Mouse (Mus musculus): ENCODE data around the gene Slc15a3. TPM values are rescaled to one million over a fixed set of nuclear protein-coding genes. Genes with fewer than 3 reads are reported as not detected.

Gene Slc15a3
- total RNA-seq, 1 experiment = 2.2 TPM

- no peak for TF ChIP-seq CHD2 (IDR thresholded peaks at IDR 0.05; ENCODE audit: low read depth, low read length)
- no peak for TF ChIP-seq ZC3H11A (IDR thresholded peaks at IDR 0.05; ENCODE audit: borderline replicate concordance, low read depth, low read length)
- no peak for TF ChIP-seq ZNF384 (IDR thresholded peaks at IDR 0.05; ENCODE audit: low read depth, low read length)
- no peak for TF ChIP-seq HCFC1 (IDR thresholded peaks at IDR 0.05; ENCODE audit: borderline replicate concordance, insufficient read depth, low read length)
- no peak for TF ChIP-seq MAFK (IDR thresholded peaks at IDR 0.05; ENCODE audit: insufficient read depth, low read depth, low read length)
- Histone ChIP-seq H3K4me1 (ENCODE audit: control insufficient read depth in 2 of 2, insufficient read depth in 2 of 2, low read length in 2 of 2, poor library complexity in 1 of 2) (peaks cover 2 to 4% of the 10 kb centered on the region in 2 experiments; a peak in 2 of 4 replicates), H3K4me3 (ENCODE audit: insufficient read depth in 1 of 2, low read depth in 1 of 2, low read length in 2 of 2, poor library complexity in 1 of 2, severe bottlenecking in 1 of 2) (no peak overlapping the region), H3K36me3 (ENCODE audit: control insufficient read depth, insufficient read depth, low read length, poor library complexity, severe bottlenecking) (peaks cover 64% of the 10 kb centered on the region), H3K9me3 (ENCODE audit: control insufficient read depth, insufficient read depth, low read depth, low read length) (no peaks in the 10 kb centered on the region), H3K9ac (ENCODE audit: insufficient read depth, low read depth, low read length, poor library complexity, severe bottlenecking) (no peak overlapping the region), H3K27ac (ENCODE audit: insufficient read depth, low read depth, low read length, poor library complexity, severe bottlenecking) (no peak overlapping the region)
- in situ Hi-C loops (cut with MboI; ENCODE audit: low sequenced_read_pairs in 2 of 2, unreplicated experiment in 2 of 2) = no loop called here
- DNase-seq (ENCODE audit: low read depth, low spot score) = no peak
Measured at GRCm38 (mm10) chr19:10900315-10900714, 60.8 kb downstream of the Slc15a3 start.

- no peak overlapping the region for H3K4me3 ChIP-seq (ENCODE audit: insufficient read depth in 1 of 2, low read depth in 1 of 2, low read length in 2 of 2, poor library complexity in 1 of 2, severe bottlenecking in 1 of 2)
- H3K9ac ChIP-seq (ENCODE audit: insufficient read depth, low read depth, low read length, poor library complexity, severe bottlenecking) = no peak overlapping the region
- H3K9me3 ChIP-seq (ENCODE audit: control insufficient read depth, insufficient read depth, low read depth, low read length) = no peaks in the 10 kb centered on the region
- in situ Hi-C loops (cut with MboI; ENCODE audit: low sequenced_read_pairs in 2 of 2, unreplicated experiment in 2 of 2) = no loop called here
- TF ChIP-seq CHD2 (IDR thresholded peaks at IDR 0.05; ENCODE audit: low read depth, low read length) (no peak), ZC3H11A (IDR thresholded peaks at IDR 0.05; ENCODE audit: borderline replicate concordance, low read depth, low read length) (no peak), HCFC1 (IDR thresholded peaks at IDR 0.05; ENCODE audit: borderline replicate concordance, insufficient read depth, low read length) (no peak)
- H3K4me1 ChIP-seq (ENCODE audit: control insufficient read depth in 2 of 2, insufficient read depth in 2 of 2, low read length in 2 of 2, poor library complexity in 1 of 2) = peaks cover 2 to 4% of the 10 kb centered on the region in 2 experiments; a peak in 2 of 4 replicates
- no peak overlapping the region for H3K27ac ChIP-seq (ENCODE audit: insufficient read depth, low read depth, low read length, poor library complexity, severe bottlenecking)
- no peak for DNase-seq (ENCODE audit: low read depth, low spot score)
- peaks cover 71% of the 10 kb centered on the region for H3K36me3 ChIP-seq (ENCODE audit: control insufficient read depth, insufficient read depth, low read length, poor library complexity, severe bottlenecking)
Measured at GRCm38 (mm10) chr19:10901046-10901445, 61.5 kb downstream of the Slc15a3 start.

- H3K4me1 ChIP-seq (ENCODE audit: control insufficient read depth in 2 of 2, insufficient read depth in 2 of 2, low read length in 2 of 2, poor library complexity in 1 of 2) = no peaks in the 10 kb centered on the region
- no peak for TF ChIP-seq MAFK (IDR thresholded peaks at IDR 0.05; ENCODE audit: insufficient read depth, low read depth, low read length)
- no peak for TF ChIP-seq CHD2 (IDR thresholded peaks at IDR 0.05; ENCODE audit: low read depth, low read length)
- no peak for TF ChIP-seq ZC3H11A (IDR thresholded peaks at IDR 0.05; ENCODE audit: borderline replicate concordance, low read depth, low read length)
- TF ChIP-seq ZNF384 (IDR thresholded peaks at IDR 0.05; ENCODE audit: low read depth, low read length) = no peak
- no peak for TF ChIP-seq HCFC1 (IDR thresholded peaks at IDR 0.05; ENCODE audit: borderline replicate concordance, insufficient read depth, low read length)
- in situ Hi-C loops (cut with MboI; ENCODE audit: low sequenced_read_pairs in 2 of 2, unreplicated experiment in 2 of 2) = no loop called here
- no peak for DNase-seq (ENCODE audit: low read depth, low spot score)
- H3K9me3 ChIP-seq (ENCODE audit: control insufficient read depth, insufficient read depth, low read depth, low read length) = no peaks in the 10 kb centered on the region
- H3K9ac ChIP-seq (ENCODE audit: insufficient read depth, low read depth, low read length, poor library complexity, severe bottlenecking) = no peak overlapping the region
- H3K4me3 ChIP-seq (ENCODE audit: insufficient read depth in 1 of 2, low read depth in 1 of 2, low read length in 2 of 2, poor library complexity in 1 of 2, severe bottlenecking in 1 of 2) = no peak overlapping the region
- H3K27ac ChIP-seq (ENCODE audit: insufficient read depth, low read depth, low read length, poor library complexity, severe bottlenecking) = no peak overlapping the region
- peaks cover 64% of the 10 kb centered on the region for H3K36me3 ChIP-seq (ENCODE audit: control insufficient read depth, insufficient read depth, low read length, poor library complexity, severe bottlenecking)
Measured at GRCm38 (mm10) chr19:10904512-10904911, 65.0 kb downstream of the Slc15a3 start.

GRCm38 (mm10) chr19:10904927-10905727, 65.6 kb downstream of the Slc15a3 start:
- DNase-seq (ENCODE audit: low read depth, low spot score) = no peak
- H3K27ac ChIP-seq (ENCODE audit: insufficient read depth, low read depth, low read length, poor library complexity, severe bottlenecking) = no peak overlapping the region
- peaks cover 61% of the 10 kb centered on the region for H3K36me3 ChIP-seq (ENCODE audit: control insufficient read depth, insufficient read depth, low read length, poor library complexity, severe bottlenecking)

More at GRCm38 (mm10) chr19:10904927-10905727, 65.6 kb downstream of the Slc15a3 start:
- in situ Hi-C loops (cut with MboI; ENCODE audit: low sequenced_read_pairs in 2 of 2, unreplicated experiment in 2 of 2) = no loop called here
- H3K4me3 ChIP-seq (ENCODE audit: insufficient read depth in 1 of 2, low read depth in 1 of 2, low read length in 2 of 2, poor library complexity in 1 of 2, severe bottlenecking in 1 of 2) = no peak overlapping the region
- no peak for TF ChIP-seq MAFK (IDR thresholded peaks at IDR 0.05; ENCODE audit: insufficient read depth, low read depth, low read length)
- no peak for TF ChIP-seq ZC3H11A (IDR thresholded peaks at IDR 0.05; ENCODE audit: borderline replicate concordance, low read depth, low read length)
- no peak for TF ChIP-seq ZNF384 (IDR thresholded peaks at IDR 0.05; ENCODE audit: low read depth, low read length)
- no peak for TF ChIP-seq CHD2 (IDR thresholded peaks at IDR 0.05; ENCODE audit: low read depth, low read length)
- no peak for TF ChIP-seq HCFC1 (IDR thresholded peaks at IDR 0.05; ENCODE audit: borderline replicate concordance, insufficient read depth, low read length)
- H3K4me1 ChIP-seq (ENCODE audit: control insufficient read depth in 2 of 2, insufficient read depth in 2 of 2, low read length in 2 of 2, poor library complexity in 1 of 2) = no peaks in the 10 kb centered on the region
- H3K9ac ChIP-seq (ENCODE audit: insufficient read depth, low read depth, low read length, poor library complexity, severe bottlenecking) = no peak overlapping the region
- H3K9me3 ChIP-seq (ENCODE audit: control insufficient read depth, insufficient read depth, low read depth, low read length) = no peaks in the 10 kb centered on the region
